Mouse (Mus musculus) thymus, adult 2 months (tissue): Measurements from ENCODE around the gene Fam168a.

Experiments used
- CTCF ChIP-seq: fragments of 200-500 bp; IDR thresholded peaks from 2 replicates; pipeline ENCODE4 v1.5.1; 2012; ENCODE audit warnings: mild to moderate bottlenecking, control low read depth, low read length, moderate library complexity, borderline replicate concordance; ENCODE audit not compliant: control insufficient read depth, poor library complexity, insufficient read depth; ENCODE audit errors: extremely low read depth
- POLR2A ChIP-seq: fragments of 200-500 bp; IDR thresholded peaks from 2 replicates; pipeline ENCODE4 v1.6.1; 2012; ENCODE audit warnings: mild to moderate bottlenecking, low read length, control low read depth, moderate library complexity; ENCODE audit not compliant: control insufficient read depth, poor library complexity, insufficient read depth; ENCODE audit errors: extremely low read depth

GRCm38 (mm10) chr7:100681132-100681531, 25.3 kb upstream of the Fam168a start:
- no peak for TF ChIP-seq CTCF
- no peak for TF ChIP-seq POLR2A
